Mouse (Mus musculus) adrenal gland, adult 2 months (tissue): ENCODE data around the gene Tbx3. TPM values are rescaled to one million over a fixed set of nuclear protein-coding genes. Genes with fewer than 3 reads are reported as not detected.

Source experiments
- DNase-seq: peaks from one replicate; pipeline ENCODE4 v3.0.0; 2021
- polyA plus RNA-seq: library from polyadenylated mRNA; depleted of rRNA; stranded (reverse); fragments of >200 nt; gene quantifications from 2 replicates; pipeline ENCODE4 v1.2.3, GENCODE M21; 2012; rRNA removed
- total RNA-seq, 2 experiments: library from RNA; stranded (reverse); gene quantifications; 2 replicates each; pipeline ENCODE4 v1.2.3; 2021

Tbx3 gene
- total and polyA plus RNA-seq, 3 experiments, result 285 to 854 (median 315) TPM

DNA sequence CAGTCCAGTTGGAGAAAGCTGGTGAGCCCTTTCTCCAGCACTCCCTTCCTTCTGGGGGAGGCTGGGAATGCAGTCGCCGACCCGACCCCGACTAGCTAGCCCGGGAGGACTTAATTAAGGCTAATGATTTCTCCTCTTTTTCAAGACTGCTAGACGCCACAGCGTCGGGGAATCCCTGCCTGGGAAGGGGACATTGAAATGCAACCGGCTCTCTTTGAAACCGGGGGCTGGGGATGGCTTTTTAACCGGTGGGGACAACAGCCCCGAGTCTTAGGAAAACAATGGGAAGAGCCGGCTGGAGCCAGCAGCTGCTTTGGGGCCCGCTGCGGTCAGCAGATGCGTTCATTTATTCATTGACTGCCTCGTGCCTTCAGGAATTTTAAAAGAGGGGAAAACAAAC, 36.0 kb downstream of the Tbx3 start:
- DNase-seq, result no peak

DNA sequence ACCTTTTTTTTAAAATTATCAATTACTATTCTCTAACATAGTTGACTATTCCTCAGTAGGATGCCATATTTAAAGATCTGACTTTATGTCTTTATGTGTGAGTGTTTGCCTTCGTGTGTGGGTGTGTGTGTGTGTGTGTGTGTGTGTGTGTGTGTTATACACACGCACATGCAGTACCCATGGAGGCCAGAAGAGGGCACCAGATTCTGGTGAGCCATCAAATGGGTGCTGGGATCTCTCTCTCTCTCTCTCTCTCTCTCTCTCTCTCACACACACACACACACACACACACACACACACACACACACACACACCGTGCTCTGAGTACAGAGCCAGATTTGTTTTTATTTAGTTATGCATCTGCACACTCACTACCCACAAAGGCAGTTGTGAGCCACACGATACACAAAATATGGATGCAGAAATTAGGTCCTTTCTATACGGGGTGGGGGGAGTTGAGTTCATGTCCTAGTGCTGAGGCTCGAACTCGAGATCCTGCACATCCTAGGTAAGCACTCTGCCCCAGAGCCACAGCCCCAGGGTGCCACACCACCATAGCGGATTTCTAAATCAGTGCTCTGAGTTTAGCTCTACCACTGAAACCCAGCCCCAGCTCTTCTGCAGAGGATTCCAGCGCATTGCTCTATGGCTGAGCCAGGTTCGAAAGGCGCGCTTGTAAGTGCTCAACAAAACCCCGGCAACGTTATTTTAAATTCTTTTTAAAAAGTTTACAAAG, 38.5 kb downstream of the Tbx3 start:
- DNase-seq, result no peak

DNA sequence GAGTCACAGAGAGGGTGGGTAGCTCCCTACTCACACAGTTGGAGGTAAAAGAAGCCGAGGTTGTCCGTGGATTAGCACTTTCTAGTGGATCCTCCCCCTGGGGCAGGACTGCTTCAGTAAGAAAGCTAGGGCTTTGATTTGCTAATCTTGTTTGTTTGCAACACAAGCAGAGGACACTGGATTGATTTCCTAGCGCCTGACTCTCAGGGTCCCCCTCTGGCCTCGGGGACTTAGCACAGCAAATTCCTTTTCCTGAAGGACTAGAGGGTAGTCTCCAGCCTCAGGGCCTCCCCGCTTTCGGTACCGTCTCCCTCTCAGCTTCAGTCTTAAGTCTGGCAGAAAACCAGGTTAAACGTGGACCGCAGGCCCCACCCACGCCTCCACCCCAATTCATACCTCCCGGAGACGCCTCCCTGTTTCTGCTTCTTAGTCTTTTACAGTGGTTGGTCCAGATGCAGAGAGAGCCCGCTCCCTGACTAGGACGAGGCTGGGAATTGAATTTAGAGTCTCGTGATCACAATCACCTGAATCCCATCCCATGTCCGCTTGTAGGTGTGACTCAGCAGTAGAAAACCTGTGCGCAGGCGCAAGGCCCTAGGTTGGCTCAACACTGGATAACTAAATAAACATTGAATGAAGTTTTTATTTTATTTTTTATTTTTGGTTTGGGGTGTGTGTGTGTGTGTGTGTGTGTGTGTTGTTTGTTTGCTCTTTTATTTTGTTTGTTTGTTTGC, 39.5 kb downstream of the Tbx3 start:
- DNase-seq, result no peak

DNA sequence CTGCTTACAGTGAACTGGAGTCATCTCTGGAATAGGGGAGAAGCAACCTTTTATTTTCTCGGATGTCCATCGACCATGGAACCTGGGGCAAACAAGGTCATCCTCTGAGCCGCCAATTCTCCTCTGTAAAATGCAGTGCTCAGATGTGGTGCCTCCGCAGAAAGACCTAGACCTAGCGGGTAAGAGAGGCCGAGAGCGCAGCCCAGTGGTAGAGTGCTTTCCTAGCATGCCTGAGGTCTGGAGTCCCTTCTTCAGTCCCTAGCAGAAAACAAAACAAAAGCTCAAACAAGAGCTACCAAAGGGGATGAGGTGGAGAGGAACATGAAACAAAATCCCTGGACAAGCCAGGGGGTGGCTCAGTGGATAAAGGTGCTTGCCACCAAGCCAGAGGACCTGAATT, 40.3 kb downstream of the Tbx3 start:
- no peak for DNase-seq

DNA sequence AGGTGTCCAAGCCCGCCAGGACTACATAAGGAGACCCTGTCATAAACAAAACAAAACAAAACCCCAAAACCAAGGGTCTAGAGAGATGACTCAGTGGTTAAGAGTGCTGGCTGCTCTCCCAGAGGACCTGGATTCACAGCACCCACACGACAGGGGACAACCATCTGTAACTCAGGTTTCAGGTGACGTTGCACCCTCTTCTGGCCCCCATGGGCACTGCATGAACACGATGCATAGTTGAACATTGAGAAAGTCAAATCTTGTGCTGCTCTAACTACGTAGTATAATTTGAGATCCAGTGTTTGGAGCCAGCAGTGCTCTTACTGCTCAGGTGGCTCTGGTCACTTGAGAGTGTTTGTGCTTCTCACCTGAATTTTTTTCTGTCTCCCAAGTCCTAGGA, 41.2 kb downstream of the Tbx3 start:
- no peak for DNase-seq

DNA sequence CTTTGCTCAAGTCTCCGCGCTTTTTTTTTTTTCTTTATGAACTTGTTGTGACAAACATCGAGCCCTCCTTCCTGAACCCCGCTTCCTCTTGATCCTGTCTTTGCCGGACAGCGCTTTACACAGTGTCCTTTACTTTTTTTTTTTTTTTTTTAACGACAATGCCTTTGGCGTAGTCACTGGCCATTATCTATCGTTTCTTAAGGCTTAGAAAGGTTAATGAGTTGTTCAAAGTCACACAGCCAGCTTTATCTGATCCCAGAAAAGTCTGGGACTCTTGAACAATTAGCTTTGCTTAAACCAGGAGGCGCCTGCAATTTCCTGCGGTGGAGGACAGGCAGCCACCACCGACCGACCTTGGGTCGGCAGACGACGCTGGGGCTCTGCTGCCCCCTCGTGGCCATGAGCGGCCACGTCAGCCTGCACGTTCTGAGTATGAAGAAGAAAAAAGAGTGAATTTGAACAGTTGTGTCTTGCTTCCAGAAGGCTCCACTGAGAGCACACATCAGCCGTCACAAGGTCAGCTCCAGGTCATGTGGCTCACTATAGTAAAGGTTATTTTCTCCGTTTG, 42.3 kb downstream of the Tbx3 start:
- peak; percentile 88 for DNase-seq

DNA sequence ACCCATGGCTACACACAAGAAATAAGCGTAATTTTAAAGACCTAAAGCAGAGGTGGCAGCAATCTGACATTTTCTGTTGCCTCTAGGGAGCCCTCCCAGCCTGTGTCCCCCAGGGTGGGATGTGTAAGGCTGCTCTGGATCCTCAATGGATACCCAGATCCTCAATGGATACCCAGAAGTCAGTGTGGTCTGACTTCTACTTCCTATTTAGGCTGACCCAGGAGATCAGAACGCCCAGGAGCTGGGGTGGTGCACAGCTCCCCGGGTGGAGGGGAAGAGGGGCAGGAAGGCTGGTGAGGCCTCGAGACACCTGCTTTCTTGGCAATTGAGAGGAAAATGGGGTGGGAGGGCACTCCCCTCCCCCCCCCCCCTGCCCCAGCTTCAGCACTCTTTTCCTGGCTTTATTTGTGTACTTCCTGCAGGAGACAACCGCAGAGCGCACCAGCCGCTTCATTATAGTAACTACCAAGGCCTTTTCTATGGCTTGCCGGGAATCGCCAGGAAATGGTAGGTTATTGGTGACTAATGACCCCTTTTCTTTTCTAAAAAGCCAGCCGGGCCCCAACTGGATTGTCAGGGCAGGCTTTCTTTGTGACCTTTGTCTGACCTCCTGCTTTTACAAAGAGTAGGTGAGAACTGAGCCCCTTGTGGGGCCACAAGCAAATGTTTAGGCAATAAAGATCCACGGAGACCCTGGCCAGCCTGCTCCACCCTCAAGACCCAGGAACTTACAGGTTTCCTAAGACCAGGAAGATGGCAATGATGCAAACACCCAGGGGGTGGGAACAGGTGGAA, 50.2 kb downstream of the Tbx3 start:
- no peak for DNase-seq

DNA sequence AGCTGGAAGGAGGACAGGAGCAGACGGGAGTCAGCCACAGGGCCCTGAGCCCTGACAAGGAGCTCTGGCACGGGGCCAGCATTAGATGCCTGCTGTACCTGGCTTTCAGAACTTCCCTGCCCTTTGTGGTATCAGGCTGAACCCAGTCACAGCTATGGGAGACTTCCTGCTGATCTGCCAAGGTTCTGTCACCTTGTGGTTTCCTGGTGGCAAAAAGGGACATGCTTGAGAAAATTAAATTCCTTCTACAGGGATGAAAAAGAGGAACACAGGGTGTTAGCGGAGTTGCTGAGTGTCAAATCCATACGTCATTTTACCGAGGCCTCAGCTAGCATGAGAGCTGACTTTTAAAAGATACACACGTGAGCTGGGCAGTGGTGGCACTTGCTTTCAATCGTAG, 62.5 kb downstream of the Tbx3 start:
- no peak for DNase-seq

Other genes starting within 250 kb of the Tbx3 start
- under 1 TPM; 0.12 to 0.66 TPM for gene Tbx5, start 162.0 kb downstream of the Tbx3 start, total RNA-seq
- 0.22 and 0.38 TPM in 2 replicates for gene Tbx5, start 162.0 kb downstream of the Tbx3 start, polyA plus RNA-seq